Mouse (Mus musculus) thymus, adult 2 months (tissue): ENCODE data around the gene Heatr5a.

Source experiments
- CTCF ChIP-seq: fragments of 200-500 bp; IDR thresholded peaks from 2 replicates; pipeline ENCODE4 v1.5.1; 2012; ENCODE audit warnings: mild to moderate bottlenecking, control low read depth, low read length, moderate library complexity, borderline replicate concordance; ENCODE audit not compliant: control insufficient read depth, poor library complexity, insufficient read depth; ENCODE audit errors: extremely low read depth
- POLR2A ChIP-seq: fragments of 200-500 bp; IDR thresholded peaks from 2 replicates; pipeline ENCODE4 v1.6.1; 2012; ENCODE audit warnings: mild to moderate bottlenecking, low read length, control low read depth, moderate library complexity; ENCODE audit not compliant: control insufficient read depth, poor library complexity, insufficient read depth; ENCODE audit errors: extremely low read depth

DNA sequence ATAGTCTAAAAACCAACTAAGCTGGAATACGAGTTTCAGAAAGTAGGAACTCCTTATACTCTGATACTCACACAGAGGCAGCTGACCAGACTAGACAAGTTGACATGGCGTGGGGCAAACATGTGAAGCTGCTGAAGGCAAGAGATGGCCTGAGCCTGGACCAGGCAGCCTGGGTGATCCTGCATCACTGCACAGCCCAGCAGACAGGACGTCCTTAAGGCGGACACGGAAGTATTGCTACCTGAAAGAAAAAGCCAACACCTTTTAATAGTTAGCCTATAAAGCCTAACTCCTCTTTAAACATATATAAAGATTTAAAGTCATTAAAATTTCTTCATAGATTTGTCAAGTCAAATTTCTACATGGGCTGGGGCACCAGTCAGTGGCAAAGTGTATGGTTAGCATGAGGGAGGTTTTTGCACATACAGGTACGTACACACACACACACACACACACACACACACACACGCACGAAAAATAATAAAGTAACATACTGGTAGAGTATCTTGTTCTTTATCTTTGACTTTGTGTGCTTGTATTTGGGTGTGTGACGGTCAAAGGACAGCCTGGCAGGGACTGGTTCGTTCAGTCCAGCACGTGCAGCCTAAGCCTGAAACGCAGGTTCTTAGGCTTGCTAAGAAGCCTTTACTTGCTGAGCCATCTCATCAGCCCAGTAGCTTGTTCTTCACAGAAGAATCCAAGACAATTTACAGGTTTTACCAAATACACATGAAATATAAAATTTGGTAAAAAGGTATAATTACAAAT is 56.0 kb downstream of the Heatr5a start:
- TF ChIP-seq CTCF, result no peak
- no peak for TF ChIP-seq POLR2A
